Mouse (Mus musculus): ENCODE measurements around the gene Sox12.

DNA sequence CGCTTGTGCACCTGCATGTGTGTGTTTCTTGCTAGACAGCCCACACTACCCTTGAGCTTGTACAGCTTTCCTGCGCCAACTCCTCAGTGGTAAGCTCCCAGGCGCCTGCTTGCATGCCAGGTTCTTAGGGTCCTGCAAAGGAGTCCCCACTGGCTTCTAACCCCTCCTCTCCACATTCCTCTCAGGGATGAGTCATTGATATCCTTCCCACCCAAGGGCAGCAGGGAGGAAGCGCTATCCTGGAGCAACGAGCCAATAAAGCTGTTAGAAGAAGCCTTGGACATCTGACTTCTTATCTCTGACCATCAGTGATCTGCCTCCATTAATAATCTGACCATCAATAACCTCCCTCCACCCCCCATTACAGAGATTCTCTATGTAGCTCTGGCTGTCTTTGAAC, 29.9 kb downstream of the Sox12 start:
- TF ChIP-seq CTCF (IDR thresholded peaks at IDR 0.05; ENCODE audit: insufficient read depth, low read length), result no peak
- no peak for TF ChIP-seq POLR2A (IDR thresholded peaks at IDR 0.05; ENCODE audit: borderline replicate concordance, extremely low read depth, low read depth, low read length)

All from lung, adult 2 months (tissue).